Mouse (Mus musculus): ENCODE data around the gene Atp4a. TPM values are rescaled to one million over a fixed set of nuclear protein-coding genes. Genes with fewer than 3 reads are reported as not detected.

Gene Atp4a
- total RNA-seq, 1 experiment: 1.4 TPM

DNA sequence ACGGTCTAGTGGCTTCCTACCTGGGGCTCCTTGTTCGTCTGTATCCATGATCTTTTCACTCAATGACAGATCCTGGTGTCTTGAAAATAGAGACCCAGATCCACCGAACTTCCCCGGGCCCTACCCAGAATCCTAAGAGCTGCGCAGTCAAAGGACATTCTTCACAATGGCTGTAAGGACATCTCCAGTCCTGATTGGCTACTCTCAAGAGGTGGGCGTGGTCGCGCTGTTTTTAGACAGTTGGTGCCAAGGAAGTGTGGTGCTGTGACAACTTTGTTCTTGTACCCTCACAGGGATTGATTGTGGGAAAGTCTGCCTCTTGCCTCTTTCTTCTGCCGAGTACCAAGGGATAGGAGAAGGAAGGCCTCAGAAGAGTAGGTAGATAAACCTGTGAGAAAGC is 40.5 kb upstream of the Atp4a start, which contains the start of gene Pmis2:
Pmis2 (minus strand) TSS at position 126 of the 400 bp plus-strand sequence.
- peak within 1 kb of the TSS in 1 of 2 experiments; percentile 32; a peak in 2 of 4 replicates for H3K4me3 ChIP-seq (ENCODE audit: insufficient read depth in 1 of 2, low read depth in 1 of 2, low read length in 2 of 2, poor library complexity in 1 of 2, severe bottlenecking in 1 of 2)
- H3K27ac ChIP-seq (ENCODE audit: insufficient read depth, low read depth, low read length, poor library complexity, severe bottlenecking): no peak within 1 kb of the TSS
- H3K4me1 ChIP-seq (ENCODE audit: control insufficient read depth in 2 of 2, insufficient read depth in 2 of 2, low read length in 2 of 2, poor library complexity in 1 of 2): peaks cover 0 to 3% of the 10 kb centered on the region in 2 experiments; a peak in 1 of 4 replicates
- in situ Hi-C loops (cut with MboI; ENCODE audit: low sequenced_read_pairs in 2 of 2, unreplicated experiment in 2 of 2): no loop called here
- TF ChIP-seq CHD2 (IDR thresholded peaks at IDR 0.05; ENCODE audit: low read depth, low read length) (no peak), ZC3H11A (IDR thresholded peaks at IDR 0.05; ENCODE audit: borderline replicate concordance, low read depth, low read length) (no peak), HCFC1 (IDR thresholded peaks at IDR 0.05; ENCODE audit: borderline replicate concordance, insufficient read depth, low read length) (no peak), ZNF384 (IDR thresholded peaks at IDR 0.05; ENCODE audit: low read depth, low read length) (no peak), MAFK (IDR thresholded peaks at IDR 0.05; ENCODE audit: insufficient read depth, low read depth, low read length) (no peak)
- H3K36me3 ChIP-seq (ENCODE audit: control insufficient read depth, insufficient read depth, low read length, poor library complexity, severe bottlenecking): no peaks in the 10 kb centered on the region
- H3K9me3 ChIP-seq (ENCODE audit: control insufficient read depth, insufficient read depth, low read depth, low read length): no peaks in the 10 kb centered on the region
- 0 out of 2 replicates have a peak within 1 kb of the TSS, but pooled peaks have one; percentile 6 for H3K9ac ChIP-seq (ENCODE audit: insufficient read depth, low read depth, low read length, poor library complexity, severe bottlenecking)
- peak; percentile 50 for DNase-seq (ENCODE audit: low read depth, low spot score)

DNA sequence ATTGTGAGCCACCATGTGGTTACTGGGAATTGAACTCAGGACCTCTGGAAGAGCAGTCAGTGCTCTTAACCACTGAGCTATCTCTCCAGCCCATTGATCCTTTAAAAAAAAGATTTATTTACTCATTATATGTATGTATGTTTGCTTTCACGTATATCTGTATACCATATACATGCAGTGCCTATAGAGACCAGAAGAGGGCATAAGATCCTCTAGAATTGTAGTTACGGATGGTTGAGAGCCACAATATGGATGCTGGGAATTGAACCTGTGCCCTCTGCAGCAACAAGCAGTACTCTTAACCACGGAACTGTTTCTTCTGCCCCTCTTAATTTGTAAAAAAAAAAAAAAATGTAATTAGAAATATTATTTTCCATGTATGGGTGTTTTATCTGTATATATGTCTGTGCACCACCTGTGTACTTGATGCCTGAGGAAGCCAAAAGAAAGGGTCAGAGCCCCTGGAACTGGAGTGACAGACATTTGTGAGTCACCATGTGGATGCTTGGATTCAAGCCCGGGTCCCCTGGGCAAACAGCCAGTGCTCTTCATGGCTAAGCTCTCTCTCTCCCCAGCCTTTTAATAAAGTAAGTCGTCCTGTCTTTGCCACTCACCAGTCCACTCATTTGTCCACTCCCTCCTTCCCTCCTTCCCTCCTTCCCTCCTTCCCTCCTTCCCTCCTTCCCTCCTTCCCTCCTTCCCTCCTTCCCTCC is 33.6 kb upstream of the Atp4a start:
- no peak for DNase-seq (ENCODE audit: low read depth, low spot score)
- H3K9me3 ChIP-seq (ENCODE audit: control insufficient read depth, insufficient read depth, low read depth, low read length): no peaks in the 10 kb centered on the region
- in situ Hi-C loops (cut with MboI; ENCODE audit: low sequenced_read_pairs in 2 of 2, unreplicated experiment in 2 of 2): no loop called here

DNA sequence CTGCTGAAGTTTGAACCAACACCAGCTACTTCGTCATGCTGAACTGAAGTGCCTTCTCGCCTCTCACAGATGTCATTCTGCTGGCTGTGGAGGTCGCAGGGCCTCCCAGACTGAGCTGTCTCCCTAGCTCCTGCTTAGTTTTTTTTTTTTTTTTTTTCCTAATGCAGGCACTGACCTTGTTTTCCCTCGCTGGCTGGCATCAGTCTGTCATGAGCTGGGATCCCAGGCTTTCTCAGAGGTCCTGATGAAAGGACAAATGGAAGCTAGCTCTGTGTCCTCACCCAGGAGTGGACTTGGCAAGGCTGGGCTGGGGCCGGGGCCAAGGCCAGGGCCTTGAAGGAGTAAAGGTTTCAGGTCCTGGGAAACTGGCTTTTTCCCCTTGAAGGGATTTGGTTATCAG is 30.1 kb upstream of the Atp4a start:
- TF ChIP-seq ZC3H11A (IDR thresholded peaks at IDR 0.05; ENCODE audit: borderline replicate concordance, low read depth, low read length) (no peak), HCFC1 (IDR thresholded peaks at IDR 0.05; ENCODE audit: borderline replicate concordance, insufficient read depth, low read length) (no peak), MAFK (IDR thresholded peaks at IDR 0.05; ENCODE audit: insufficient read depth, low read depth, low read length) (no peak), ZNF384 (IDR thresholded peaks at IDR 0.05; ENCODE audit: low read depth, low read length) (no peak), CHD2 (IDR thresholded peaks at IDR 0.05; ENCODE audit: low read depth, low read length) (no peak)
- H3K9ac ChIP-seq (ENCODE audit: insufficient read depth, low read depth, low read length, poor library complexity, severe bottlenecking): no peak overlapping the region
- no peaks in the 10 kb centered on the region for H3K4me1 ChIP-seq (ENCODE audit: control insufficient read depth in 2 of 2, insufficient read depth in 2 of 2, low read length in 2 of 2, poor library complexity in 1 of 2)
- in situ Hi-C loops (cut with MboI; ENCODE audit: low sequenced_read_pairs in 2 of 2, unreplicated experiment in 2 of 2): no loop called here
- no peak overlapping the region for H3K4me3 ChIP-seq (ENCODE audit: insufficient read depth in 1 of 2, low read depth in 1 of 2, low read length in 2 of 2, poor library complexity in 1 of 2, severe bottlenecking in 1 of 2)
- DNase-seq (ENCODE audit: low read depth, low spot score): no peak
- H3K9me3 ChIP-seq (ENCODE audit: control insufficient read depth, insufficient read depth, low read depth, low read length): no peaks in the 10 kb centered on the region
- H3K36me3 ChIP-seq (ENCODE audit: control insufficient read depth, insufficient read depth, low read length, poor library complexity, severe bottlenecking): no peaks in the 10 kb centered on the region
- no peak overlapping the region for H3K27ac ChIP-seq (ENCODE audit: insufficient read depth, low read depth, low read length, poor library complexity, severe bottlenecking)

More for the DNA sequence above, 33.6 kb upstream of the Atp4a start:
- TF ChIP-seq MAFK (IDR thresholded peaks at IDR 0.05; ENCODE audit: insufficient read depth, low read depth, low read length) (no peak), HCFC1 (IDR thresholded peaks at IDR 0.05; ENCODE audit: borderline replicate concordance, insufficient read depth, low read length) (no peak), CHD2 (IDR thresholded peaks at IDR 0.05; ENCODE audit: low read depth, low read length) (no peak), ZC3H11A (IDR thresholded peaks at IDR 0.05; ENCODE audit: borderline replicate concordance, low read depth, low read length) (no peak), ZNF384 (IDR thresholded peaks at IDR 0.05; ENCODE audit: low read depth, low read length) (no peak)
- Histone ChIP-seq H3K27ac (ENCODE audit: insufficient read depth, low read depth, low read length, poor library complexity, severe bottlenecking) (no peak overlapping the region), H3K4me1 (ENCODE audit: control insufficient read depth in 2 of 2, insufficient read depth in 2 of 2, low read length in 2 of 2, poor library complexity in 1 of 2) (no peaks in the 10 kb centered on the region), H3K9ac (ENCODE audit: insufficient read depth, low read depth, low read length, poor library complexity, severe bottlenecking) (no peak overlapping the region), H3K4me3 (ENCODE audit: insufficient read depth in 1 of 2, low read depth in 1 of 2, low read length in 2 of 2, poor library complexity in 1 of 2, severe bottlenecking in 1 of 2) (no peak overlapping the region), H3K36me3 (ENCODE audit: control insufficient read depth, insufficient read depth, low read length, poor library complexity, severe bottlenecking) (no peaks in the 10 kb centered on the region)

DNA sequence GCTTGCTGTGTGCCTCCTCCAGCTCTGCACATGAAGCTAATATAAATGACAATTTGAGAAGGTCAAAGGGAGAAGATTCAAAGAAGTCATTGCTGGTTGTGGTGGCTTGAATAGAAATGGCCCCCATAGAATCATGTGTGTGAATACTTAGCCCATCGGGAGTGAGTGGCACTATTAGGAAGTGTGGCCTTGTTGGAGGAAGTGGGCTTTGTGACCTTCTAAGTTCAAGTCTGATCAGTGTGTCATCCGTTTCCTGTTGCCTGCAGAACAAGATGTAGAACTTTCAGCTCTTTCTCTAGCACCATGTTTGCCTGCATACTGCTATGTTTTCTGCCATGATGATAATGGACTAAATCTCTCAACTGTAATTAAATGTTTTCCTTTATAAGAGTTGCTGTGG is 28.6 kb upstream of the Atp4a start:
- Histone ChIP-seq H3K36me3 (ENCODE audit: control insufficient read depth, insufficient read depth, low read length, poor library complexity, severe bottlenecking) (no peaks in the 10 kb centered on the region), H3K9ac (ENCODE audit: insufficient read depth, low read depth, low read length, poor library complexity, severe bottlenecking) (no peak overlapping the region), H3K27ac (ENCODE audit: insufficient read depth, low read depth, low read length, poor library complexity, severe bottlenecking) (no peak overlapping the region), H3K9me3 (ENCODE audit: control insufficient read depth, insufficient read depth, low read depth, low read length) (no peaks in the 10 kb centered on the region), H3K4me3 (ENCODE audit: insufficient read depth in 1 of 2, low read depth in 1 of 2, low read length in 2 of 2, poor library complexity in 1 of 2, severe bottlenecking in 1 of 2) (no peak overlapping the region), H3K4me1 (ENCODE audit: control insufficient read depth in 2 of 2, insufficient read depth in 2 of 2, low read length in 2 of 2, poor library complexity in 1 of 2) (no peaks in the 10 kb centered on the region)
- TF ChIP-seq CHD2 (IDR thresholded peaks at IDR 0.05; ENCODE audit: low read depth, low read length): no peak
- no peak for TF ChIP-seq HCFC1 (IDR thresholded peaks at IDR 0.05; ENCODE audit: borderline replicate concordance, insufficient read depth, low read length)
- no peak for TF ChIP-seq ZNF384 (IDR thresholded peaks at IDR 0.05; ENCODE audit: low read depth, low read length)
- no peak for TF ChIP-seq ZC3H11A (IDR thresholded peaks at IDR 0.05; ENCODE audit: borderline replicate concordance, low read depth, low read length)
- TF ChIP-seq MAFK (IDR thresholded peaks at IDR 0.05; ENCODE audit: insufficient read depth, low read depth, low read length): no peak
- no peak for DNase-seq (ENCODE audit: low read depth, low spot score)
- in situ Hi-C loops (cut with MboI; ENCODE audit: low sequenced_read_pairs in 2 of 2, unreplicated experiment in 2 of 2): no loop called here

Data from ES-E14 (cell line).